Mouse (Mus musculus) megakaryocyte-erythroid progenitor cell, adult 5-6 weeks (primary cell): ENCODE results near the gene Rbmxl2. TPM values are rescaled to one million over a fixed set of nuclear protein-coding genes. Genes with fewer than 3 reads are reported as not detected.

Source experiments
- ATAC-seq: replicated peaks from 2 replicates; pipeline ENCODE4 v1.8.0; 2016; ENCODE audit warnings: mild to moderate bottlenecking, inconsistent platforms; ENCODE audit not compliant: severe bottlenecking, poor library complexity, low FRiP score, low TSS enrichment
- total RNA-seq, 2 experiments: library from RNA; stranded (forward) in 1 of 2; stranded (reverse) in 1 of 2; fragments of 200-1000, 215-1000 nt in 1 of 2; fragments of >200 nt in 1 of 2; fragmentation: Nextera tagmentation in 1 of 2; gene quantifications; 2 replicates each; pipeline ENCODE4 v1.2.3; 2014 to 2017

Rbmxl2 gene
- total RNA-seq (2014; fragmentation: Nextera tagmentation) (not detected in 2 replicates), total RNA-seq (2017) (not detected in 2 replicates)

DNA sequence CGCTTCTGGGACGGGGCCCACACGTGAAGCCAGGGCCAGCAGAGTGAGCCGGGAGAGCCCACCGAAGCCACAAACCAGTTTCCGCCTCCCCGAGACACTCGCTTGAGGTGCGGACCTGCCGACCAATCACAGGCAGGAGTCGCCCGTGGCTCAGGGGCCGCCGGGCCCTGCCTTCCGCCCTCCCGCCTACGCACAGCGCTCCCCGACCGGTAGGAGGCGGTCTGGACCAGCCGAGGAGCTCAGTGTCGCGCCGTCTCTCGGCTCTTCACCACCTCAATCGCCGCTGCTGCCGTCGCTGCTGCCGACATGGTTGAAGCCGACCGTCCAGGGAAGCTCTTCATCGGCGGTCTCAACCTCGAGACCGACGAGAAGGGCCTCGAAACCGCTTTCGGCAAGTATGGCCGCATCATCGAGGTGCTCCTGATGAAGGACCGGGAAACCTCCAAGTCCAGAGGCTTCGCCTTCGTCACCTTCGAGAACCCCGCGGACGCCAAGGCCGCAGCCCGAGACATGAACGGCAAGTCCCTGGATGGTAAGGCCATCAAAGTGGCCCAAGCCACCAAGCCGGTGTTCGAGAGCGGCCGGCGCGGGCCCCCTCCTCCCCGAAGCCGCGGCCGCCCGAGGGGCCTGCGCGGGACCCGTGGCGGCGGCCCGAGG lies at the start of gene Rbmxl2:
Gene Rbmxl2, plus strand, starts transcription at position 242 of the 657 bp plus-strand sequence.
- peak; percentile 41; the same call in 1 of the 2 replicates for ATAC-seq

DNA sequence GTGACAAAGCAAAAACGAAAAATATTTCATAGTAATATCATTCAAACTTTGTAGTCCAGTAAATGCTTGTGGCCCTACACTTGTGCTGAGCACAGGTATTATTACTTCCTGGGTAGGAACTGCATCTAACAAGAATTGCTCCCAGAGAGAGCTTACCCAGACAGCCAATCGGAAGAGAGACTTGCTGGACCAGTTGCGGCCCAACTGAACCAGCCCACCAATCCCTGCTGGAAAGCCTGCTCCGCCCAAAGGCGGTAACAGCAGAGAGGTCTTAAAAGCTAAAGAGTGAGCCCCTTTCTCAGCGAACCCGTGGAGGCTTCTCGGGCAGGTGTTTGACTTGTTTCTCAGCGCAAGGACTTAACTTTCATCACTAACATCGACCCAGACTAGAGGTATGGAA lies 42.6 kb upstream of the Rbmxl2 start, which contains the start of gene Nlrp14:
Gene Nlrp14, plus strand, starts transcription at position 301 of the 400 bp plus-strand sequence.
- no peak for ATAC-seq

DNA sequence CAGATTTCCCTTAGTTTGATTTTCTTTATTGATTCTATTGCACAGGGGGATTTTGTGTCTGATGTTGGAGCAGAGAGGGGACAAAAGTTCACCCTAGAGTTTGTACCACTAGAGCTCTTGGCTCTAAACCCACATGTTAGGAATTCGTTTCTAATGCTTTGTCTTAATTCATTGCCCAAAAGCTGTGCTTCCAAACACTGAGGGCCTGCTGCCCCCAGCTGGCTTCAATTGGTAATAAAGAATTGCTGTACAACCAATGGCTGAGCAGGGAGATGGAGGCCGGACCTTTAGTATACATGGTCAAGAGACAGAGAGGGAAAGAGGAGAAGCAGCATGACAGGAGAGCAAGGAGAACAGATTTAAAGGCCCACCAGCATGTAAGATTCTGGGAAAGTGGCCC lies 28.8 kb upstream of the Rbmxl2 start:
- ATAC-seq = no peak

DNA sequence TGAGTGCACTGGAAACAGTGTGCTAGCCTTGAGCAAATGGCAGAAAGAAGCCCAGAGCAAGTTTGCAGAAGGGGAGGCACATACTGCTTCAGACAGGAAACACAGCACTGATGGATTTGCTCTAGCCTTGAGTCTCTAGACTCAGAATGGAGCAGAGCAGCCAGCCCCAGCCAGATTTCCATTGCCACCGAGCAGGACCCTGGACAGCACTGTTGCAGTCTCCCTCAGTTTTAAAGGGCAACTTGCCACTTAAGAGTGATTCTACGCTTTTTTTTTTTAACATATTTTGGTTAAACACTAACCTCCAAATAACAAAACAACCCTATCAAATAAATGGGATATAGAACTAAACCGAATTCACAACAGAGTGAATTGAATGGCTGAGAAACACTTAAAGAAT lies 7.4 kb upstream of the Rbmxl2 start:
- ATAC-seq = no peak

DNA sequence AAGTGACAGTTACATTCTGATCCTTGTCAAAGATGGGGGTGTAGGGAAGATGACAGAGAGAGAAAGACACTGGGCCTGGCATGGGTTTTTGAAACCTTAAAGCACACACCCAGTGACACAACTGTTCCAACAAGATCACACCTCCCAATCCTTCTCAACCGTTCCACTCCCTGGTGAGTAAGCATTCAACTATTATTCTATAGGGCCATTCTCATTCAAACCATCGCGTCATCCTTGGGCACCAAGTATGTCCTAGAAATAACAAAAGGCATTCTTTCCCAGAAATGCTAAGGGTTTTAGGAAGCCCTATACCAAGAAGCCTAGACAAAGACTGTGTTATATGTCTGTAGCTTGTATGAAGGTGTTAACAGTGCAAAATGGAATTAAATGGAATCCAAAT lies 1.4 kb upstream of the Rbmxl2 start:
- no peak for ATAC-seq

DNA sequence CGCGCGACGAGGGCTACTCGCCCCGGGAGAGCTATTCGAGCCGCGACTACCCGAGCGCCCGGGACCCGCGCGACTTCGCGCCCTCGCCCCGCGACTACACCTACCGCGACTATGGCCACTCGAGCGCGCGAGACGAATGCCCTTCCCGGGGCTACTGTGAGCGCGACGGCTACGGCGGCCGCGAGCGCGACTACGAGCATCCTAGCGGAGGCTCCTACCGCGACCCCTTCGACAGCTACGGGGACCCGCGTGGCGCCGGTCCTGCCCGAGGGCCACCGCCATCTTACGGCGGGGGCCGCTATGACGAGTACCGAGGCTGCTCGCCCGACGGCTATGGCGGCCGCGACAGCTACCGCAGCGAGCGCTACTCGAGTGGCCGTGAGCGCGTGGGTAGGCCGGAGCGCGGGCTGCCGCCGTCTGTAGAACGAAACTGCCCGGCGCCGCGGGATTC lies 906 bp downstream of the Rbmxl2 start:
- no peak for ATAC-seq

DNA sequence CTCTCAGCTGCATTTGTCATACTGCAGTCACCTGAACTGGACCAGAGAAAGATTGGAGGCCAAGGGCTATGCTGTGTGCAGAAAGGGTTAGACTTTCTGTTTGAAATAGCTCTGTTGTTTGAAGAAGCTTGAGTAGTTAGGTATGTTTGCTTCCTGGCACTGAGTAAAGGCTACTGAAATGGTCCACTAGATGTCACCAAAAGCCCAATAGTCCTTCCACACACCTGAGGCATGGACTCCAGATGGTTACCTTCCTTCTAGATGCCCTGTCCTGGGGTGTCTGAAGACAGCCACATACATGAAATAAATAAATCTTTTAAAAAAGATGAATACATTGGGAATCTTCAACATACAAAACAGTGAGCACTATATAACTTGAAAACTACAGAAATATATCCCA lies 6.5 kb downstream of the Rbmxl2 start:
- 0 out of 2 replicates have a peak, but pooled peaks have one; percentile 26 for ATAC-seq

DNA sequence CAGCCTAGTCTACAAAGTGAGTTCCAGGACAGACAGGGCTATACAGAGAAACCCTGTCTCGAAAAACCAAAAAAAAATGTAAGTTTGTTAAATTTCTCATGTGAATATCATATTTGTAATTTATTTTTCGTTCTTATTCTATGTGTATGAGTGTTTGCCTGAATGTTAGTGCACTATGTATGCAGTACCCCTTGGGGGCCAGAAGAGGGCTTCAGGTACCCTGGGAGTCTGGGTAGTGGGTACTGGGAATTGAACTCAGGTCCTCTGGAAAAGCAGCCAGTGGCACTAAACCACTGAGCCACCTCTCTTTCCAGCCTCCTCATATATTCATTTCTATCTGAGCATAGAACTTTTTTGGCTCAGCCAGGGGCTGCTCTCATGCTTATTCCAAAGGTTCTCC lies 7.6 kb downstream of the Rbmxl2 start:
- no peak for ATAC-seq

DNA sequence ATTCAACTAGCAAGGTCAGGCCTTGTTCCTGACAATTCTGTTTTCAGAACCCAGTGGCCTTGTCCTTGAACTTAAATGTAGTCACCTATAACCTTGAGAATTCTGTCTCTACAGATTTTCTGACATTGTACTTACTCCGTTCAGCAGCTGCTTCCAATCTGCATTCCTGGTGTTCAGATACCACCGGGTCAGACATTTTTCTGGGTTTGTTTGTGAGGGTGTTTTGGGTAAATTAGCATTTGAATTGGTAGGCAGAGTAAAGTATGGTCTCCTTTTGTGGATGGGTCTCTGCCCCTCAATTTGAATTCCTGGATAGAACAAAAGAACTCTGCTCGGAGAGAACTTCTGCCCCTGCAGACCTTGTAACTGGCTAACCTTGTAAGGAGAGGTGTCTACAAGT lies 27.6 kb downstream of the Rbmxl2 start:
- ATAC-seq = no peak

DNA sequence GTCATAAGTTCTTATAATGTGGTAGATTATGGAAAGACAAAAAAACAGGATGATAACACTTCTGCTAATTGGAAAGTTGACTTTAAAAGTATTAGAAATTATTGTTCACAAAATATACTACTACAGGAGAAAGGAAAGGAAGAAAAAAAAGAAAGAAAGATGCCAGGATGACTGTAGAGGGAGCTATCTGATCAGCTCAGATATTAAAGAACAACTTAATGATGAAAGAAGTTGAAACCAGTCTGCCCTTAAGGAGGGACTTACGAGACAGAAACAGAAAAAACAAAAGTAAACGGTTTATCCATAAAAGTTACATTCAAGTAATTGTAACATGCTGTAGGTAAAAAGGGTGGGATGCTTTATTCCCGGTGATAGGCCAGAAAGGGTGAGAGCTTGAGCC lies 28.3 kb downstream of the Rbmxl2 start:
- ATAC-seq = no peak

DNA sequence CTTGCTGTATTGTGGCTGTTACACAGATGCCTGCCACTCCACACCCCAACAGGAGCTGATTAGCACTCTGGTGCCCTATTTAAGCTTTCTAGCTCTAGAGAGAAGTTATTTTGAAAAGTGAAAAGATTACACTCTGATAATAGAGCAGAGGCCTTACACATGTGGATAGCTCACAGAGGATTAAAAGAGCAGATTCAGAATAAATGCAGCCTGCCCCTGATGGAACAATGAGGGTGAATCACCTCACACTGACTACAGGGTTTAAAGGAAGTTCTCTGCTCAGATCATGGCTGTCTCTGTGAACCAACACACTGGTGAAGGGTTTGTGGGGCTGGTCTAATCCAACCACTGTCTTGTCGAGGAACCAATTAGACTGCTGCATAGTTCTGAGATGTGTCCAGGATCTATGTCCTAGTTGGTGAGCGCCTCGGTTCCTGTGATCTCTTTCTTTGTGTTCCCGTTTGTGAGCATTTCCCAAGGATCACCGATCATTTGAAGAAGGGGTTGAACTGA lies 32.2 kb downstream of the Rbmxl2 start:
- ATAC-seq = no peak

DNA sequence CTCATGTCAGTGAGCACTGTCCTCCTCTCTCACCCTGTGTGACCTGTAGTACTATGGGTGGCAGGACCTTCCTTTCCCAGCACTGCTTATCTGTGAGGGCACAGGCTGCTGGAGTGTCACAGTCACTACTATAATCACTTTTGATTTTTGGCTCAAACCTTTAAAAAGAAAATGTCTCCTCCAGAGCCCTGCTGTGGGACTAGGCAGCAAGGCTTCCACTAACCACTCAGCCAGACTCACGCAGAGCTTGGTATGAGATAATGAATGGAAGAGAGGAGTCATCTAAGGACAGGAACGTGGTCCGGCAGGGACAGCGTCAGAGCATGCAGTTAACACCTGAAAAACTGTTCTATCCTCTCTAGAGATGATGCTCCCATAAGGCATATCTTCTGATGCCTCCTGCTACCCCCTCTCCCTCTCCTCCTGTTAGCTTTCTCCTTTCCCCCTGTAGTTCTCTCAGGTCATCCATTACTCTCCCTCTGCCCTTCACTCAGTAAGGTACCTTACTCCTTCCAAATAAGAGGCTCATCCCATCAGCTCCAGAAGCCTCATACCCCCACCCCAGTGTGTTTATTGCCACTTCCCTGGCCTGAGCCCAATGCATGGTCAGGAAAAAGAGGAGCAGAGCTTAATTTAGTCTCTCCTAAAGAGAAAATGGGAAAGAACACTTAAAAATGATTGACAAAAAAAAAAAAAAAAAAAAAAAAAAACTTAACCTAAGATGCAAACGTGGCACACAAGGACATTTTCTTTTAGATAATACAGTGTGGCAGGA lies 41.2 kb downstream of the Rbmxl2 start:
- no peak for ATAC-seq

DNA sequence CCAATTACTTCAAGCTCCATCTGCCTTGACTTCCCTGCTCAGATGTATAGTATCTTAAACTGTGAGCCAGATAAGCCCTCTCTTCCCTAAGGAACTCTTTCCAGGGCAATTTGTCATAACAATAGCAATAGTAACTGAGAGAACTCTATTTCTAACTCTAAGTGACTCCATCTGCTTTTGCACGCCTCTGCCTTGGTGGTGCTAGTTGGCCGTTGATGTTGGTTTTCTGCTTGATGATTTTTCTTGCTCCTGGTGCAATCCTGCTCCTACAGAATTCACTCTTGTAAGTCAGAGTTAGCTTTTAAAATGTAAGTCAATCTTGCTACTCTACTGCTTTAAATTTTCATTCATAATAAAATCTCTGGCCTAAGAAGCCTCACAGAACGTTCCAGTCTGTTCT lies 44.1 kb downstream of the Rbmxl2 start:
- no peak for ATAC-seq

DNA sequence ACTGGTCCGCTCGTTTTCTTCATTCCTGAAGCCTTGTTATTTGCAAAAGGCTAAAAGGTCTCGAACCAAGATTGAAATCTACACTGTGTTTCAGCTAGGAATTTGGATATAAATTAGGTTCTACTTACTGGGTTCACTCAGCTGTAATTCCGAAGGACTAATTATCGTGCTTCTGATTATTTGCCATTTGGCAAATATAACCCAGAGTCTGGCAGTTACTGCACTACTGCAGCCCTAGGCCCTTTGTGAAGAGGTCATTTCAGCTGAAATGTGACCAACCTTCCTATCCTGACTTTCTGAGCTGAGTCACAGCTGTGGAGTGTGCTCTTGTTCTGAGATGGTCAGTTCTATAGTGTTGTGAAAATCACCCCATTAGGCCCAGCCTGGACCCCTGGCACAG lies 50.7 kb downstream of the Rbmxl2 start:
- no peak for ATAC-seq

Other genes with a start within 250 kb of the Rbmxl2 start
- not detected in 2 replicates for gene Olfr6, start 245.5 kb upstream of the Rbmxl2 start, total RNA-seq (2014; fragmentation: Nextera tagmentation)
- gene Olfr6, start 245.5 kb upstream of the Rbmxl2 start, total RNA-seq (2017) = not detected in 2 replicates
- not detected in 2 replicates for gene Olfr711, start 234.0 kb upstream of the Rbmxl2 start, total RNA-seq (2014; fragmentation: Nextera tagmentation)
- gene Olfr711, start 234.0 kb upstream of the Rbmxl2 start, total RNA-seq (2017) = not detected in 2 replicates
- gene Olfr2, start 203.4 kb upstream of the Rbmxl2 start, total RNA-seq (2014; fragmentation: Nextera tagmentation) = 0.07 TPM in 1 of 2 replicates, not detected in the other
- gene Olfr2, start 203.4 kb upstream of the Rbmxl2 start, total RNA-seq (2017) = not detected in 2 replicates
- not detected in 2 replicates for gene Olfr713, start 178.3 kb upstream of the Rbmxl2 start, total RNA-seq (2014; fragmentation: Nextera tagmentation)
- gene Olfr713, start 178.3 kb upstream of the Rbmxl2 start, total RNA-seq (2017) = not detected in 2 replicates
- gene Olfr714, start 138.5 kb upstream of the Rbmxl2 start, total RNA-seq (2014; fragmentation: Nextera tagmentation) = not detected in 2 replicates
- gene Olfr714, start 138.5 kb upstream of the Rbmxl2 start, total RNA-seq (2017) = not detected in 2 replicates
- gene Olfr17, start 116.2 kb upstream of the Rbmxl2 start, total RNA-seq (2014; fragmentation: Nextera tagmentation) = not detected in 2 replicates
- not detected in 2 replicates for gene Olfr17, start 116.2 kb upstream of the Rbmxl2 start, total RNA-seq (2017)
- not detected in 2 replicates for gene Olfr715b, start 99.1 kb upstream of the Rbmxl2 start, total RNA-seq (2014; fragmentation: Nextera tagmentation)
- gene Olfr715b, start 99.1 kb upstream of the Rbmxl2 start, total RNA-seq (2017) = not detected in 2 replicates
- not detected in 2 replicates for gene Olfr715, start 78.4 kb upstream of the Rbmxl2 start, total RNA-seq (2014; fragmentation: Nextera tagmentation)
- gene Olfr715, start 78.4 kb upstream of the Rbmxl2 start, total RNA-seq (2017) = not detected in 2 replicates
- gene Olfr716, start 71.1 kb upstream of the Rbmxl2 start, total RNA-seq (2014; fragmentation: Nextera tagmentation) = not detected in 2 replicates
- gene Olfr716, start 71.1 kb upstream of the Rbmxl2 start, total RNA-seq (2017) = not detected in 2 replicates
- gene Nlrp14, start 42.5 kb upstream of the Rbmxl2 start, total RNA-seq (2014; fragmentation: Nextera tagmentation) = not detected in 2 replicates
- gene Nlrp14, start 42.5 kb upstream of the Rbmxl2 start, total RNA-seq (2017) = not detected in 2 replicates
- not detected in 2 replicates for gene Syt9, start 161.3 kb downstream of the Rbmxl2 start, total RNA-seq (2014; fragmentation: Nextera tagmentation)
- gene Syt9, start 161.3 kb downstream of the Rbmxl2 start, total RNA-seq (2017) = not detected in 2 replicates